Mouse (Mus musculus) kidney, postnatal 25 days (tissue): ENCODE data around the gene Sptssa.

Source experiments
- DNase-seq, 2 experiments: peaks; one replicate each; pipeline ENCODE4 v3.0.0; 2021; ENCODE audit warnings: mixed read lengths in 2 of 2

Gene Sptssa

GRCm38 (mm10) chr12:54654741-54655140, 1.6 kb downstream of the Sptssa start:
- DNase-seq: no peak

GRCm38 (mm10) chr12:54654141-54654540, 2.2 kb downstream of the Sptssa start:
- DNase-seq: peak in 1 of 2 experiments; percentile 62

- peak; percentile 38 to 72 for DNase-seq
Observed at GRCm38 (mm10) chr12:54652346-54652745, 4.0 kb downstream of the Sptssa start.

GRCm38 (mm10) chr12:54651820-54652219, 4.6 kb downstream of the Sptssa start:
- peak; percentile 39 to 59 for DNase-seq

- DNase-seq: peak in 1 of 2 experiments; percentile 42
Observed at GRCm38 (mm10) chr12:54651158-54651557, 5.2 kb downstream of the Sptssa start.

- no peak for DNase-seq
Observed at GRCm38 (mm10) chr12:54644947-54645346, 11.4 kb downstream of the Sptssa start.

- no peak for DNase-seq
Observed at GRCm38 (mm10) chr12:54643320-54643892, 13.0 kb downstream of the Sptssa start.

- DNase-seq: no peak
Observed at GRCm38 (mm10) chr12:54641374-54641773, 15.0 kb downstream of the Sptssa start.

- no peak for DNase-seq
Observed at GRCm38 (mm10) chr12:54640259-54640658, 16.1 kb downstream of the Sptssa start.

GRCm38 (mm10) chr12:54637033-54637432, 19.3 kb downstream of the Sptssa start:
- DNase-seq: no peak

- DNase-seq: no peak
Observed at GRCm38 (mm10) chr12:54632141-54632540, 24.2 kb downstream of the Sptssa start.

- no peak for DNase-seq
Observed at GRCm38 (mm10) chr12:54621942-54622341, 34.4 kb downstream of the Sptssa start.

- DNase-seq: no peak
Observed at GRCm38 (mm10) chr12:54620042-54620705, 36.2 kb downstream of the Sptssa start.

GRCm38 (mm10) chr12:54608988-54609387, 47.4 kb downstream of the Sptssa start:
- DNase-seq: no peak

GRCm38 (mm10) chr12:54605203-54605602, 51.2 kb downstream of the Sptssa start:
- DNase-seq: no peak

- no peak for DNase-seq
Observed at GRCm38 (mm10) chr12:54603542-54604167, 52.7 kb downstream of the Sptssa start.

- DNase-seq: no peak
Observed at GRCm38 (mm10) chr12:54600482-54600881, 55.9 kb downstream of the Sptssa start.

GRCm38 (mm10) chr12:54598358-54598757, 58.0 kb downstream of the Sptssa start:
- DNase-seq: no peak

- no peak for DNase-seq
Observed at GRCm38 (mm10) chr12:54596715-54597114, 59.7 kb downstream of the Sptssa start.
